In genomic region chrX:151520127-151520457, GRCm38 (mm10) we compare ENCODE assay signal across 8 mouse cellular contexts. TPM values are rescaled to one million over a fixed set of nuclear protein-coding genes. Genes with fewer than 3 reads are reported as not detected.
A peak's percentile ranks its signal among the peaks of the same experiment; 100 is the strongest.
DNase-seq lines count a peak whose midpoint lies in the region; ATAC-seq and TF ChIP-seq lines count a peak whose summit lies in the region.

No protein-coding gene starts in this region.

- H3K36me3 ChIP-seq in heart, embryonic 12.5 days = no peaks in the 10 kb centered on the region
- H3K36me3 ChIP-seq in ES-Bruce4 (ENCODE audit: control insufficient read depth, insufficient read depth, low read length, poor library complexity, severe bottlenecking) = no peaks in the 10 kb centered on the region
- no peaks in the 10 kb centered on the region for H3K36me3 ChIP-seq in forebrain, embryonic 15.5 days
- H3K36me3 ChIP-seq in liver, postnatal 0 days (replicated peaks; ENCODE audit: insufficient read depth, low read length) = peaks cover 5% of the 10 kb centered on the region; the same call in 1 of the 2 replicates

- DNase-seq in heart, postnatal 4 days = no peak
- DNase-seq in liver, postnatal 0 days = no peak
- no peak for DNase-seq in cerebellum, postnatal 10 days
- DNase-seq in frontal cortex, postnatal 36 days (ENCODE audit: low spot score in 2 of 2) = no peak
- no peak for DNase-seq in kidney, postnatal 25 days

- H3K27ac ChIP-seq in heart, embryonic 12.5 days (ENCODE audit: poor library complexity, severe bottlenecking) = peak overlapping the region; percentile 99
- H3K27ac ChIP-seq in ES-Bruce4 (ENCODE audit: insufficient read depth, low read length) = peak overlapping the region; percentile 83
- H3K27ac ChIP-seq in forebrain, embryonic 15.5 days (replicated peaks) = peak overlapping the region; percentile 99
- H3K27ac ChIP-seq in liver, postnatal 0 days (ENCODE audit: low read depth) = peak overlapping the region; percentile 100

- no peak for ATAC-seq in heart, embryonic 12.5 days (ENCODE audit: insufficient number of reproducible peaks, low FRiP score)
- ATAC-seq in forebrain, embryonic 15.5 days (replicated peaks) = no peak; the same call in 1 of the 2 replicates
- ATAC-seq in liver, postnatal 0 days = no peak

- no peaks in the 10 kb centered on the region for H3K4me1 ChIP-seq in heart, embryonic 12.5 days (replicated peaks)
- H3K4me1 ChIP-seq in ES-Bruce4 (ENCODE audit: control insufficient read depth, insufficient read depth, low read length) = no peaks in the 10 kb centered on the region
- H3K4me1 ChIP-seq in forebrain, embryonic 15.5 days = peaks cover 7% of the 10 kb centered on the region; the same call in 1 of the 2 replicates
- H3K4me1 ChIP-seq in liver, postnatal 0 days (ENCODE audit: insufficient read depth) = no peaks in the 10 kb centered on the region

- 0 out of 2 replicates have a peak, but pooled peaks cover 5% of the 10 kb centered on the region for H3K27me3 ChIP-seq in heart, embryonic 12.5 days (replicated peaks)
- H3K27me3 ChIP-seq in ES-Bruce4 (ENCODE audit: control insufficient read depth, insufficient read depth, low read length, poor library complexity, severe bottlenecking) = no peaks in the 10 kb centered on the region
- H3K27me3 ChIP-seq in forebrain, embryonic 15.5 days = no peaks in the 10 kb centered on the region
- no peaks in the 10 kb centered on the region for H3K27me3 ChIP-seq in liver, postnatal 0 days (ENCODE audit: insufficient read depth, low read length)

- 0 out of 2 replicates have a peak overlapping the region, but pooled peaks have one; percentile 51 for H3K9ac ChIP-seq in heart, embryonic 12.5 days
- peak overlapping the region; percentile 88 for H3K9ac ChIP-seq in ES-Bruce4 (ENCODE audit: low read depth, poor library complexity, severe bottlenecking)
- H3K9ac ChIP-seq in forebrain, embryonic 15.5 days (replicated peaks) = peak overlapping the region; percentile 63
- peak overlapping the region; percentile 69 for H3K9ac ChIP-seq in liver, postnatal 0 days (replicated peaks)

- no peak for TF ChIP-seq CTCF in ES-Bruce4 (IDR thresholded peaks at IDR 0.05; ENCODE audit: low read depth, low read length)
- no peak for TF ChIP-seq CTCF in liver, postnatal 0 days (IDR thresholded peaks at IDR 0.05; ENCODE audit: low read depth)

- peak overlapping the region; percentile 44 for H3K4me2 ChIP-seq in heart, embryonic 12.5 days
- H3K4me2 ChIP-seq in forebrain, embryonic 15.5 days (replicated peaks) = peak overlapping the region; percentile 62
- H3K4me2 ChIP-seq in liver, postnatal 0 days (ENCODE audit: low read depth, low read length) = peak overlapping the region; percentile 82

- no peak for TF ChIP-seq POLR2A in ES-Bruce4 (IDR thresholded peaks at IDR 0.05; ENCODE audit: insufficient read depth, low read length)

- peak overlapping the region; percentile 66 for H3K4me3 ChIP-seq in heart, embryonic 12.5 days
- peak overlapping the region; percentile 65 for H3K4me3 ChIP-seq in ES-Bruce4 (ENCODE audit: low read depth, low read length)
- H3K4me3 ChIP-seq in forebrain, embryonic 15.5 days = peak overlapping the region; percentile 64
- H3K4me3 ChIP-seq in liver, postnatal 0 days (ENCODE audit: low read depth, low read length) = peak overlapping the region; percentile 70

- TF ChIP-seq EP300 in ES-Bruce4 (IDR thresholded peaks at IDR 0.05; ENCODE audit: insufficient read depth, low read depth, low read length) = no peak
- TF ChIP-seq EP300 in liver, postnatal 0 days (IDR thresholded peaks at IDR 0.05; ENCODE audit: low read depth) = 0 out of 2 replicates have a peak, but pooled peaks have one; percentile 2

- WGBS in heart, embryonic 12.5 days = 9% methylated on average over 17 of the region's 17 CpGs
- 14% methylated on average over 17 of the region's 17 CpGs for WGBS in forebrain, embryonic 15.5 days
- 20% methylated on average over 17 of the region's 17 CpGs for WGBS in liver, postnatal 0 days (ENCODE audit: insufficient replicate concordance)

- no peaks in the 10 kb centered on the region; the same call in 1 of the 2 replicates for H3K9me3 ChIP-seq in heart, embryonic 12.5 days (replicated peaks)
- H3K9me3 ChIP-seq in ES-Bruce4 (replicated peaks; ENCODE audit: control insufficient read depth, insufficient read depth, low read length, poor library complexity, severe bottlenecking) = no peaks in the 10 kb centered on the region
- no peaks in the 10 kb centered on the region for H3K9me3 ChIP-seq in forebrain, embryonic 15.5 days
- H3K9me3 ChIP-seq in liver, postnatal 0 days (ENCODE audit: low read length) = no peaks in the 10 kb centered on the region

RNA-seq across cellular contexts. Expression of gene Phf8, which starts 0.4 kb away (rescaled TPM):
- polyA plus RNA-seq in heart, embryonic 12.5 days (2016; fragmentation: Nextera tagmentation; extraction: Ambion mirVana) = 17.0 and 19.0 TPM in 2 replicates
- 10 to 100 TPM; 15.6 to 20.5 TPM for total RNA-seq in heart, postnatal 4 days (2021)
- 26.5 and 28.6 TPM in 2 replicates for polyA plus RNA-seq in ES-Bruce4 (2011; ENCODE audit: insufficient read depth, insufficient read length, low read depth, missing spikeins)
- 19.5 and 21.4 TPM in 2 replicates for polyA plus RNA-seq in forebrain, embryonic 15.5 days (2015; fragmentation: Nextera tagmentation; extraction: Ambion mirVana)
- polyA plus RNA-seq in liver, postnatal 0 days (2015; fragmentation: Nextera tagmentation; extraction: Ambion mirVana) = 3.7 and 4.6 TPM in 2 replicates
